Mouse (Mus musculus) left cerebral cortex, adult 11 months (tissue): ENCODE measurements at regions not wholly inside any gene's neighbourhood (a gene's known extent, or its start where the extent isn't known, plus 50 kb on each side); places are given as distances from the start of the nearest gene placed in this dataset.
"Not testable (repeated sequence)": the region's sequence is repeated elsewhere in the genome, so short reads cannot be mapped to it uniquely, and the experiment has no call there.

ENCODE experiments used
- DNase-seq: peaks from one replicate; pipeline ENCODE4 v3.0.0; 2022; ENCODE audit warnings: low spot score

DNA sequence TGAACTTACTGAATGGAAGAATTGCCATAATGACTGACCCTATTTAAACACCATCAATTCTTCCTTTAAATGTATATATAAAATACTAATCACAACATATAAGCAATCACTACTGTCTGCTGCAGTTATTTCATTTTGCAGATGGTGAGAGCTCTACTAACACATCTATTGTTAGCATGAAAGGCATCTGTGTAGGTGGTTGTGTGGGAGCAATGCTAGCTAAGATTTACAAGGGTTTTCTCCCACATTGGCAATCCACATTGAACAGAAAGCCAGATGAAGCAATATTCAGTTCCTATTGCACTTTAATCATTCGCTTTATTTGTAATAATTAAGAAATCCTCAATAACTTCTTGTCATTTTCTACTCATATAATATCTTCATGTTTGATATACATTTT is 503.4 kb downstream of the Pet2 start:
- DNase-seq = peak; percentile 12

DNA sequence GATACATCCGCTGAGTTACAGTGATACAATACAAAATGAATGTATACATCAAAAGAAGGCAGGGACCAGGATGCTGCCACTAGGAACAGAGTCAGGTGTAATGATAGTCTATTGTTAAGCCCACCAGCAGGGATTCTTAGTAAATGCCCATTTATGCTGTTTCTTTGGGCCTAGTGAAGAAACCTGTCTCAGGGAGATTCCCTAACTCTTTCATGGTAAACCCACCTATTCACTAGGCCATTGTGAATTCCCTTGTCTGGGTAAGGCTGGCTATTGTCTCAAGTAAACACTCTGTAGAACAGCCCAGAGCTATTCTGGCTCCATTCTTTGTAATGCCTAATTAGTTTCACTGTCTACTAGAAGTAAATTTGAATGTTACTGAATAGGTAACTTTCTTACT is 536.2 kb downstream of the Pet2 start:
- DNase-seq = not testable (repeated sequence)
